Mouse (Mus musculus): ENCODE results near the gene Smurf2. TPM values are rescaled to one million over a fixed set of nuclear protein-coding genes. Genes with fewer than 3 reads are reported as not detected.

Gene Smurf2
- total and polyA plus RNA-seq, 2 experiments from 2014 or later = 7.4 to 34.8 TPM

DNA sequence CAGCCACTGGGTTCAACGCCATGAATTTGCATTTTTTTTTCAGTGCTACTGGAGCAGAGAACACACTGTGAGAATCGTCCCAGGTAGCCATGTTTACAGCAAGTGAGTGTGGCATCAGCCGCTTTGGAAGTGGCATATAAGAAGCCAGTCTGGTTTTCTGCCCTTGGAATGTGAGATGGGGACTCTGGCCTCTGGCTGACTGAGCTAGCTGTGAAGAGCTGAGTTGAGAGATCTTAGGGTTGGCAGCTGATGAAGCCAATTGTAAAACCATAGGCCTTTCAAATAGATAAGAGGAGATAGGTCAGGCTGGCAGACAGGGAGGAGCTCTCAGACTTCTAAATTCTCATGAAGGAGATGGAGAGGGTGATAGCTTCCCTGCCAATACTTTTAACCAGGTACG, 6.2 kb upstream of the Smurf2 start:
- no peaks in the 10 kb centered on the region for H3K4me1 ChIP-seq (ENCODE audit: control insufficient read depth, insufficient read depth)
- DNase-seq (ENCODE audit: low spot score) (no peak), ATAC-seq (ENCODE audit: insufficient read depth, low read depth) (no peak)
- no peak overlapping the region for H3K4me2 ChIP-seq (ENCODE audit: low read depth, low read length)
- H3K27ac ChIP-seq (ENCODE audit: low read depth) = no peak overlapping the region
- no peaks in the 10 kb centered on the region for H3K36me3 ChIP-seq (replicated peaks; ENCODE audit: control insufficient read depth, insufficient read depth, low read length)
- no peak overlapping the region for H3K4me3 ChIP-seq (ENCODE audit: low read depth, low read length)
- H3K9me3 ChIP-seq (replicated peaks; ENCODE audit: control insufficient read depth, low read length) = 0 out of 2 replicates have a peak, but pooled peaks cover 8% of the 10 kb centered on the region
- TF ChIP-seq CTCF (IDR thresholded peaks at IDR 0.05; ENCODE audit: low read depth) (no peak), EP300 (IDR thresholded peaks at IDR 0.05; ENCODE audit: low read depth) (no peak)
- no peaks in the 10 kb centered on the region for H3K27me3 ChIP-seq (ENCODE audit: control insufficient read depth, insufficient read depth, low read length)
- H3K9ac ChIP-seq (replicated peaks; ENCODE audit: low read depth, low read length) = no peak overlapping the region
- 64% methylated on average over 4 of the region's 4 CpGs for WGBS

DNA sequence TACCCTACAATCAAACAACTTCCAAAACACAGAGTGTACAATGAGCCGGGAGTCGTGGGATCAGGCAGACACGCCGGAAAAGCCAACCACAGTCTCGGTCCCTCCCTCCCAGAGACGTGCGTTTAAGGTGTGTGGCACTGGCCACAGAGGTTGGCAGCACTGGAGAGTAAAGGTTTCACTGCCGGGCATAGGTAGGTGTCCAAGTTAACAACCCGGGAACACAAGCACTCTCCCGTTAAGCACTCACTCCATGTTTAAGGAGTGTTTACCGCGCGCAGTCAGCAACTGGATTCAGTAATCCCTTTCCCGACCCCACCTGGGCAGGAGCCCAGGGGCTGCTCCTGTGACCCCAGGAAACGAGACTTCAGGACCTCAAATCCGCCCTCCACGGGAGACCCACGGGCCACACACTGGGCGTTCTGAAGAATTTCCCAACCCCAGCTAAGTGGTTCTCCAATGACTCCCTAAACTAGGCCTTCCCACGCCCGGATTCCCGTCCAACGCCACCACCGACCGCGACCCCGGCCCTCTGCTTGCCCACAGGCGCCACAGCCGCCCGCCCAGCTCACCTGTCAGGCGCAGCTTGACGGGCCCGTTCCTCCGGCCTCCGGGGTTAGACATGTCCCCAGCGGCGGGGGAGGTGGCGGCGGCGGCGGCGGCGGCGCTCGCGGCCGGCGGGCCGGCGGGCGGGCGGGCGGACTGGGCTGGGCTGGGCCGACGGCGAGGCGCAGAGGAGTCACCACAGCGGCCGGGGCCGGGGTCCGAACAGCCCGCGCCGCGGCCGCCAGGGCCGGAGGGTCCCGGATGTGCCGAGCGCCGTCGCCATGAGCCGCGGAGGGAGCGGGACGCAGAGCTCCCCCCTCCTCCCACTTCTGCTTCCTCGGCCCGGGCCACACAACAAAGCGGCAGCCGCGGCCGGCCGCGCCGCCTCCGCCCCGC, 634 bp downstream of the Smurf2 start:
- Histone ChIP-seq H3K4me3 (ENCODE audit: low read depth, low read length) (peak overlapping the region; percentile 85), H3K36me3 (replicated peaks; ENCODE audit: control insufficient read depth, insufficient read depth, low read length) (no peaks in the 10 kb centered on the region), H3K27ac (ENCODE audit: low read depth) (peak overlapping the region; percentile 95), H3K27me3 (ENCODE audit: control insufficient read depth, insufficient read depth, low read length) (no peaks in the 10 kb centered on the region), H3K9me3 (replicated peaks; ENCODE audit: control insufficient read depth, low read length) (no peaks in the 10 kb centered on the region), H3K4me1 (ENCODE audit: control insufficient read depth, insufficient read depth) (peaks cover 17% of the 10 kb centered on the region; the same call in 1 of the 2 replicates), H3K4me2 (ENCODE audit: low read depth, low read length) (peak overlapping the region; percentile 71), H3K9ac (replicated peaks; ENCODE audit: low read depth, low read length) (peak overlapping the region; percentile 93)
- ATAC-seq (ENCODE audit: insufficient read depth, low read depth) (peak; percentile 78), DNase-seq (ENCODE audit: low spot score) (peak; percentile 69)
- no peak for TF ChIP-seq EP300 (IDR thresholded peaks at IDR 0.05; ENCODE audit: low read depth)
- no peak for TF ChIP-seq CTCF (IDR thresholded peaks at IDR 0.05; ENCODE audit: low read depth)
- under 1% methylated on average over 62 of the region's 87 CpGs for WGBS

DNA sequence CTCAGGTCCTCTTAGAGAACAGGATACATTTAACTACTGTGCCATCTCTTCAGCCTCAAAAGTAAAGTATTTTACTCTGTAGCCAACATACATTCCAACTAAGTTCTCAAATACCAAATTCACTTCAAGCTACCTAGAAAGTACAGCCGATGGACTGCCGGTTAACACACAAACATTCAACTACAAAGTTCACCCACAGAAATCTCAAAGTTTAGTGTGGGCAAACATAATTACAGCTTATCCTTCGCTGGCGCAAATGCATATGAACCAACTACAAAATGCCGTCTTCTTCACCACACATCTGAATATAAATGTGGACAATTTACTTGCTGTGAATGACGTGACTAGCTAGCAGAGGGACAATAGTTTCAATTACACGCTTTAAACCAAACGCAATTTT, 1.6 kb downstream of the Smurf2 start:
- peak overlapping the region; percentile 95 for H3K27ac ChIP-seq (ENCODE audit: low read depth)

DNA sequence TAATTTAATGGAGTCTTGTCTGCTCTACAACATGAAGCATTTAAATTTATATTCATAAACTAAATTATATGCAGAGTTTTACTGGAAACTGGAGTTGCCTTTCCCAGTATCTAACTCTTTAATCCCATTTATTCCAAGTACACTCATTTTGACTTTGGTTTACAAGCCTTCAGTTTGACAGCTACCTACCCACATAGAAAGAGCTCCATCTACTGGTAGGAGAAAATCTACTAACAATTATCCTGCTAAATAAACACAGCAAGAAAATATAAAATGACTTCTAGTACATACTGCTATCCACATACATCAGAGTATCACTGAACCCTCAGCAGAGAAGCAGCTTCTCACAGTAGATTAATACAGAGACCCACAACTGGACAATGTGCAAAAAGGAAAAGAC, 9.3 kb downstream of the Smurf2 start:
- H3K36me3 ChIP-seq (replicated peaks; ENCODE audit: control insufficient read depth, insufficient read depth, low read length) = no peaks in the 10 kb centered on the region
- ATAC-seq (ENCODE audit: insufficient read depth, low read depth) = no peak
- H3K9ac ChIP-seq (replicated peaks; ENCODE audit: low read depth, low read length) = no peak overlapping the region
- no peaks in the 10 kb centered on the region for H3K27me3 ChIP-seq (ENCODE audit: control insufficient read depth, insufficient read depth, low read length)
- H3K9me3 ChIP-seq (replicated peaks; ENCODE audit: control insufficient read depth, low read length) = no peaks in the 10 kb centered on the region
- no peak overlapping the region for H3K4me2 ChIP-seq (ENCODE audit: low read depth, low read length)
- no peak for DNase-seq (ENCODE audit: low spot score)
- TF ChIP-seq EP300 (IDR thresholded peaks at IDR 0.05; ENCODE audit: low read depth) (no peak), CTCF (IDR thresholded peaks at IDR 0.05; ENCODE audit: low read depth) (peak; percentile 29)
- no peak overlapping the region for H3K27ac ChIP-seq (ENCODE audit: low read depth)
- no peak overlapping the region for H3K4me3 ChIP-seq (ENCODE audit: low read depth, low read length)
- H3K4me1 ChIP-seq (ENCODE audit: control insufficient read depth, insufficient read depth) = no peaks in the 10 kb centered on the region

More for the DNA sequence above, 1.6 kb downstream of the Smurf2 start:
- WGBS = 25% methylated on average over 8 of the region's 8 CpGs
- H3K4me2 ChIP-seq (ENCODE audit: low read depth, low read length) = peak overlapping the region; percentile 71
- peak overlapping the region; percentile 93 for H3K9ac ChIP-seq (replicated peaks; ENCODE audit: low read depth, low read length)
- TF ChIP-seq CTCF (IDR thresholded peaks at IDR 0.05; ENCODE audit: low read depth) (no peak), EP300 (IDR thresholded peaks at IDR 0.05; ENCODE audit: low read depth) (no peak)
- no peak for ATAC-seq (ENCODE audit: insufficient read depth, low read depth)
- no peaks in the 10 kb centered on the region for H3K27me3 ChIP-seq (ENCODE audit: control insufficient read depth, insufficient read depth, low read length)
- no peak for DNase-seq (ENCODE audit: low spot score)
- peak overlapping the region; percentile 85 for H3K4me3 ChIP-seq (ENCODE audit: low read depth, low read length)
- H3K36me3 ChIP-seq (replicated peaks; ENCODE audit: control insufficient read depth, insufficient read depth, low read length) = no peaks in the 10 kb centered on the region
- H3K4me1 ChIP-seq (ENCODE audit: control insufficient read depth, insufficient read depth) = peaks cover 17% of the 10 kb centered on the region; the same call in 1 of the 2 replicates
- H3K9me3 ChIP-seq (replicated peaks; ENCODE audit: control insufficient read depth, low read length) = no peaks in the 10 kb centered on the region

DNA sequence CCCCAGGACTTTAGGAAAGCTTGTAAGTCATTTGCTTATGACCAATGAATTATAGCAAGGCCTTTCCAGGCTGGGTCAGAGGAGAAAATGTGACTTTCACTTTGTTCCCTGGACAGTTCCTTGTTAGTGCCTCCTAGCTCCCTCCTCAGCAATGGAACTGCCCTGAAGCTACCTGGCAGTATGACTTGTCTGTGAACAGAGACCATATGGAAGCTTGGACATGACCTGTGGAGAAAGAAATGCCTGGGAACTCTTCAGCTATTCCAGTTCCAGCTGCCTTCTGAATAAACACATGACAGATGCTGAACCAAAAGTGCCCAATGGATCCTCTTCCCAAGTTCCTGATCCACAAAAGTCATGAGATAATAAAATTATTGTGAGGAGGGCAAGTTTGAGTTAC, 12.5 kb downstream of the Smurf2 start:
- H3K27me3 ChIP-seq (ENCODE audit: control insufficient read depth, insufficient read depth, low read length) = no peaks in the 10 kb centered on the region

More for the DNA sequence above, 12.5 kb downstream of the Smurf2 start:
- DNase-seq (ENCODE audit: low spot score) (no peak), ATAC-seq (ENCODE audit: insufficient read depth, low read depth) (no peak)
- Histone ChIP-seq H3K9ac (replicated peaks; ENCODE audit: low read depth, low read length) (no peak overlapping the region), H3K9me3 (replicated peaks; ENCODE audit: control insufficient read depth, low read length) (no peaks in the 10 kb centered on the region), H3K36me3 (replicated peaks; ENCODE audit: control insufficient read depth, insufficient read depth, low read length) (no peaks in the 10 kb centered on the region), H3K4me1 (ENCODE audit: control insufficient read depth, insufficient read depth) (no peaks in the 10 kb centered on the region), H3K4me3 (ENCODE audit: low read depth, low read length) (no peak overlapping the region), H3K27ac (ENCODE audit: low read depth) (no peak overlapping the region), H3K4me2 (ENCODE audit: low read depth, low read length) (no peak overlapping the region)
- no peak for TF ChIP-seq EP300 (IDR thresholded peaks at IDR 0.05; ENCODE audit: low read depth)
- TF ChIP-seq CTCF (IDR thresholded peaks at IDR 0.05; ENCODE audit: low read depth) = no peak
